Mouse (Mus musculus) myocyte (in vitro differentiated cells): ENCODE measurements around the gene Frg2f1. TPM values are rescaled to one million over a fixed set of nuclear protein-coding genes. Genes with fewer than 3 reads are reported as not detected.

Experiments
- H3K27me3 ChIP-seq: one replicate; pipeline ENCODE4 v1.6.1; 2011; ENCODE audit not compliant: control insufficient read depth, insufficient read depth, insufficient read length
- H3K36me3 ChIP-seq: one replicate; pipeline ENCODE4 v1.6.1; 2011; ENCODE audit not compliant: control insufficient read depth, insufficient read depth
- H3K4me2 ChIP-seq: one replicate; pipeline ENCODE4 v1.6.1; 2011; ENCODE audit warnings: low read depth, control low read depth
- H3K4me3 ChIP-seq: one replicate; pipeline ENCODE4 v1.5.1; 2011; ENCODE audit warnings: mild to moderate bottlenecking, control low read depth, moderate library complexity
- H3K79me2 ChIP-seq: one replicate; pipeline ENCODE4 v1.6.1; 2011; ENCODE audit not compliant: control insufficient read depth, insufficient read depth
- H3ac ChIP-seq: one replicate; pipeline ENCODE4 v1.6.1; 2011; ENCODE audit not compliant: control insufficient read depth, insufficient read length
- CEBPB ChIP-seq: IDR thresholded peaks from 2 replicates; pipeline ENCODE4 v1.6.1; 2011; ENCODE audit warnings: mild to moderate bottlenecking, moderate library complexity; ENCODE audit not compliant: poor library complexity, insufficient read depth, severe bottlenecking
- E2F4 ChIP-seq: IDR thresholded peaks from one replicate; pipeline ENCODE4 v1.6.1; 2011; ENCODE audit warnings: mild to moderate bottlenecking, control low read depth, moderate library complexity; ENCODE audit not compliant: insufficient read depth
- MAX ChIP-seq: IDR thresholded peaks from one replicate; pipeline ENCODE4 v1.6.1; 2011; ENCODE audit warnings: low read depth, mild to moderate bottlenecking, control low read depth
- MYOD1 ChIP-seq, 3 experiments: IDR thresholded peaks; one replicate each; pipeline ENCODE4 v1.6.1; 2011; ENCODE audit warnings: control low read depth in 2 of 3, low read depth in 2 of 3, mild to moderate bottlenecking in 2 of 3, moderate library complexity in 1 of 3; ENCODE audit not compliant: insufficient read length in 2 of 3, control insufficient read depth in 1 of 3
- MYOG ChIP-seq, 3 experiments: IDR thresholded peaks; one replicate each; pipeline ENCODE4 v1.6.1; 2011; ENCODE audit warnings: control low read depth in 2 of 3, low read depth in 2 of 3, mild to moderate bottlenecking in 2 of 3; ENCODE audit not compliant: insufficient read length in 2 of 3, control insufficient read depth in 1 of 3, insufficient read depth in 1 of 3
- POLR2A ChIP-seq: IDR thresholded peaks from one replicate; pipeline ENCODE4 v1.6.1; 2011; ENCODE audit warnings: low read depth, mild to moderate bottlenecking, control low read depth, moderate library complexity; ENCODE audit not compliant: insufficient read length
- POLR2AphosphoS2 ChIP-seq: IDR thresholded peaks from one replicate; pipeline ENCODE4 v1.6.1; 2011; ENCODE audit warnings: low read depth, control low read depth; ENCODE audit not compliant: insufficient read length
- SRF ChIP-seq: IDR thresholded peaks from one replicate; pipeline ENCODE4 v1.6.1; 2011; ENCODE audit warnings: low read depth; ENCODE audit not compliant: control insufficient read depth, insufficient read length
- TCF12 ChIP-seq: IDR thresholded peaks from one replicate; pipeline ENCODE4 v1.6.1; 2011; ENCODE audit warnings: mild to moderate bottlenecking, control low read depth; ENCODE audit not compliant: poor library complexity, insufficient read depth, severe bottlenecking
- TCF3 ChIP-seq: IDR thresholded peaks from one replicate; pipeline ENCODE4 v1.6.1; 2011; ENCODE audit warnings: low read depth, control low read depth; ENCODE audit not compliant: insufficient read length
- USF1 ChIP-seq: IDR thresholded peaks from one replicate; pipeline ENCODE4 v1.6.1; 2011; ENCODE audit warnings: low read depth, mild to moderate bottlenecking, control low read depth, moderate library complexity
- polyA plus RNA-seq: library from polyadenylated mRNA; unstranded; fragments of >200 nt; fragmentation: generic; extraction: Trizol; gene quantifications from one replicate; pipeline ENCODE4 v1.2.1, GENCODE M21; 2012; ENCODE audit warnings: missing spikeins

The Frg2f1 gene
- polyA plus RNA-seq, 1 experiment: 3.3 TPM

DNA sequence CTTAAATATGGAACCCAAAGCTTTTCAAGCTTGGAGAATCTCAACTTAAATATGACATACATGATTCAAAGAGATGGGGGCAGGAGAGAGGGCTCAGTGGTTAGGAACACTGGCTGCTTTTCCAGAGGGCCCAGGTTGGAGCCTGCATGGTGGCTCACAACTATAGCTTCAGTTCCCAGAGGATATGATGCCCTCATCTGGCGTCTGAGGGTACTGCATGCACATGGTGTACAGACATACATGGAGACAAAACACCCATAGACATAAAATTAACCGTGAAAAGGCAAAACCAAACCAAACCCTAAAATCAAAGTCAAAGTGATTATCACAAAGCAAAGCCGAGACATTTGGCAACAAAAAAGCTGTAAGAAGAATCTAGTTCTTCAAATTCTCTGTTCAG, 48.5 kb downstream of the Frg2f1 start:
- Histone ChIP-seq H3K4me3 (no peak overlapping the region), H3ac (no peak overlapping the region), H3K36me3 (no peaks in the 10 kb centered on the region), H3K79me2 (no peaks in the 10 kb centered on the region), H3K27me3 (peaks cover 11% of the 10 kb centered on the region), H3K4me2 (no peak overlapping the region)
- TF ChIP-seq TCF3: no peak
- TF ChIP-seq MYOD1 (IDR thresholded peaks at IDR 0.05; ENCODE audit: control insufficient read depth in 1 of 3, insufficient read length in 2 of 3, low read depth in 2 of 3): no peak
- TF ChIP-seq POLR2AphosphoS2: no peak
- no peak for TF ChIP-seq MYOG (IDR thresholded peaks at IDR 0.05; ENCODE audit: control insufficient read depth in 1 of 3, insufficient read depth in 1 of 3, insufficient read length in 2 of 3, low read depth in 2 of 3)
- no peak for TF ChIP-seq USF1

GRCm38 (mm10) chr4:119489666-119490065, 49.7 kb downstream of the Frg2f1 start:
- Histone ChIP-seq H3ac (no peak overlapping the region), H3K4me3 (no peak overlapping the region), H3K79me2 (no peaks in the 10 kb centered on the region), H3K27me3 (peaks cover 11% of the 10 kb centered on the region), H3K36me3 (no peaks in the 10 kb centered on the region), H3K4me2 (no peak overlapping the region)
- TF ChIP-seq SRF: no peak
- no peak for TF ChIP-seq MAX
- no peak for TF ChIP-seq MYOG (IDR thresholded peaks at IDR 0.05; ENCODE audit: control insufficient read depth in 1 of 3, insufficient read depth in 1 of 3, insufficient read length in 2 of 3, low read depth in 2 of 3)
- no peak for TF ChIP-seq POLR2A

GRCm38 (mm10) chr4:119484882-119485281, 54.4 kb downstream of the Frg2f1 start:
- peaks cover 9% of the 10 kb centered on the region for H3K27me3 ChIP-seq
- no peaks in the 10 kb centered on the region for H3K79me2 ChIP-seq
- no peaks in the 10 kb centered on the region for H3K36me3 ChIP-seq
- TF ChIP-seq MYOG (IDR thresholded peaks at IDR 0.05; ENCODE audit: control insufficient read depth in 1 of 3, insufficient read depth in 1 of 3, insufficient read length in 2 of 3, low read depth in 2 of 3): no peak
- no peak for TF ChIP-seq CEBPB
- TF ChIP-seq E2F4: no peak
- TF ChIP-seq TCF12: no peak
- no peak for TF ChIP-seq MAX
- no peak for TF ChIP-seq POLR2A
- TF ChIP-seq MYOD1 (IDR thresholded peaks at IDR 0.05; ENCODE audit: control insufficient read depth in 1 of 3, insufficient read length in 2 of 3, low read depth in 2 of 3): no peak
- no peak for TF ChIP-seq POLR2AphosphoS2
- no peak for TF ChIP-seq USF1
- no peak overlapping the region for H3K4me2 ChIP-seq
- no peak overlapping the region for H3K4me3 ChIP-seq
- H3ac ChIP-seq: no peak overlapping the region

DNA sequence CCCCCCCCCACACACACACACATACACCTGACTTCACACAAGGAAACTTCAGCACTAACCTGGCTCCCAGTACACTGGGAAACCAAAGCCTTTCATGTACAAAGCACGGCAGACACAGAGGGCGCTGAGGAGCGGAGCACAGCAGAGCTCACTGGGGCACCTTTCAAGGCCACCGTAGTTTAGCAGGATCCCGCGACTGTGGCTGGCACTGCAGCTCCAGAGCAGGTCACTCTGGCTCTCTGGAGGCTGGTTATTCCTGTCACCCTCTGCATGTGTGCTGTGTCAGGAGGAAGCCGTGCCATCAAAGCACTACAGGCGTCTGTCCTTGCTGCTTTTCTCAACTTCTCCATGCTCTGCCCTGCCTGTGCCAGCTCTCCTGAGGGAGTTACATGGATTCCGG, 56.3 kb downstream of the Frg2f1 start:
- Histone ChIP-seq H3K36me3 (no peaks in the 10 kb centered on the region), H3K27me3 (peaks cover 12% of the 10 kb centered on the region), H3K4me2 (no peak overlapping the region), H3ac (no peak overlapping the region), H3K79me2 (no peaks in the 10 kb centered on the region), H3K4me3 (no peak overlapping the region)
- no peak for TF ChIP-seq MYOD1 (IDR thresholded peaks at IDR 0.05; ENCODE audit: control insufficient read depth in 1 of 3, insufficient read length in 2 of 3, low read depth in 2 of 3)
- TF ChIP-seq MAX: no peak
- TF ChIP-seq MYOG (IDR thresholded peaks at IDR 0.05; ENCODE audit: control insufficient read depth in 1 of 3, insufficient read depth in 1 of 3, insufficient read length in 2 of 3, low read depth in 2 of 3): no peak
- no peak for TF ChIP-seq CEBPB
- no peak for TF ChIP-seq SRF
- no peak for TF ChIP-seq POLR2AphosphoS2
- no peak for TF ChIP-seq USF1

Other genes with a start within 250 kb of the Frg2f1 start
- gene Ybx1, start 244.9 kb downstream of the Frg2f1 start, polyA plus RNA-seq: 734 TPM
- 22.2 TPM for gene Ppih, start 219.0 kb downstream of the Frg2f1 start, polyA plus RNA-seq
- gene Ccdc30, start 124.0 kb downstream of the Frg2f1 start, polyA plus RNA-seq: 0.17 TPM
- 9.1 TPM for gene Ppcs, start 117.1 kb downstream of the Frg2f1 start, polyA plus RNA-seq
- 0.05 TPM for gene Zmynd12, start 116.7 kb downstream of the Frg2f1 start, polyA plus RNA-seq
- not detected for gene Rimkla, start 46.9 kb downstream of the Frg2f1 start, polyA plus RNA-seq
- 13.1 TPM for gene Foxj3, start 2.5 kb downstream of the Frg2f1 start, polyA plus RNA-seq
- not detected for gene Guca2a, start 98.2 kb upstream of the Frg2f1 start, polyA plus RNA-seq
- gene Guca2b, start 119.4 kb upstream of the Frg2f1 start, polyA plus RNA-seq: not detected
- gene Hivep3, start 194.3 kb upstream of the Frg2f1 start, polyA plus RNA-seq: 0.54 TPM